Mouse (Mus musculus) mature B cell (primary cell): ENCODE measurements around the gene Mocs3.

Experiments
- in situ Hi-C: fragments of 300-500 bp; cut with MboI; formaldehyde crosslinking; loops from 2 replicates; pipeline ENCODE4 v1.14.3; 2019

Gene Mocs3

GRCm38 (mm10) chr2:168230026-168230728 is at the start of gene Mocs3, which contains the start of the genes Gm20716 and Dpm1:
Gene Mocs3 (plus strand): TSS chr2:168230622.
Gene Gm20716 (minus strand): TSS chr2:168230364.
Gene Dpm1 (minus strand): TSS chr2:168230591.
- in situ Hi-C loops: no loop called here

- in situ Hi-C loops: no loop called here
These were observed 38.6 kb upstream of the Mocs3 start for GRCm38 (mm10) chr2:168191856-168192255.

- in situ Hi-C loops: no loop called here
These were observed 36.7 kb upstream of the Mocs3 start for GRCm38 (mm10) chr2:168193685-168194084.

- in situ Hi-C loops: no loop called here
These were observed 34.7 kb upstream of the Mocs3 start for GRCm38 (mm10) chr2:168195721-168196120.

- in situ Hi-C loops: no loop called here
These were observed 32.0 kb upstream of the Mocs3 start for GRCm38 (mm10) chr2:168198421-168198820.

- in situ Hi-C loops: no loop called here
These were observed 30.9 kb upstream of the Mocs3 start for GRCm38 (mm10) chr2:168199476-168199875.

GRCm38 (mm10) chr2:168200014-168200691 is 30.3 kb upstream of the Mocs3 start:
- in situ Hi-C loops: loop anchor here (10.0 kb wide), 1 partner anchor 85 kb away; no protein-coding TSS in a partner anchor

GRCm38 (mm10) chr2:168204476-168204999 is 25.9 kb upstream of the Mocs3 start:
- in situ Hi-C loops: loop anchor here (10.0 kb wide), 1 partner anchor 90 kb away; no protein-coding TSS in a partner anchor

- in situ Hi-C loops: loop anchor here (10.0 kb wide), 1 partner anchor 90 kb away; no protein-coding TSS in a partner anchor
These were observed 25.2 kb upstream of the Mocs3 start for GRCm38 (mm10) chr2:168205265-168205664.

- in situ Hi-C loops: loop anchor here (10.0 kb wide), 1 partner anchor 91 kb away; no protein-coding TSS in a partner anchor
These were observed 24.5 kb upstream of the Mocs3 start for GRCm38 (mm10) chr2:168205681-168206631.

GRCm38 (mm10) chr2:168206725-168207644 is 23.4 kb upstream of the Mocs3 start, which contains the start of gene Adnp:
Gene Adnp (minus strand): TSS chr2:168207112.
- in situ Hi-C loops: loop anchor here (10.0 kb wide), 1 partner anchor 92 kb away; no protein-coding TSS in a partner anchor

- in situ Hi-C loops: loop anchor here (10.0 kb wide), 1 partner anchor 93 kb away; no protein-coding TSS in a partner anchor
These were observed 22.5 kb upstream of the Mocs3 start for GRCm38 (mm10) chr2:168207883-168208282.

- in situ Hi-C loops: no loop called here
These were observed 16.5 kb upstream of the Mocs3 start for GRCm38 (mm10) chr2:168213788-168214397.

GRCm38 (mm10) chr2:168223326-168223725 is 7.1 kb upstream of the Mocs3 start:
- in situ Hi-C loops: no loop called here

- in situ Hi-C loops: no loop called here
These were observed 1.1 kb upstream of the Mocs3 start for GRCm38 (mm10) chr2:168229116-168230025.

- in situ Hi-C loops: no loop called here
These were observed 500 bp downstream of the Mocs3 start for GRCm38 (mm10) chr2:168230773-168231470.

GRCm38 (mm10) chr2:168231471-168231829 is 1.0 kb downstream of the Mocs3 start:
- in situ Hi-C loops: no loop called here

GRCm38 (mm10) chr2:168233286-168233685 is 2.9 kb downstream of the Mocs3 start:
- in situ Hi-C loops: no loop called here
